Mouse (Mus musculus) heart, embryonic 16.5 days (tissue): ENCODE data around the gene Zfp775. TPM values are rescaled to one million over a fixed set of nuclear protein-coding genes. Genes with fewer than 3 reads are reported as not detected.

Experiments
- ATAC-seq: fragments of 200-750 bp; cut with Nextera tagmentation; replicated peaks from 2 replicates; pipeline ENCODE4 v1.8.0; 2017; ENCODE audit warnings: moderate number of reproducible peaks; ENCODE audit not compliant: insufficient read depth, low FRiP score; ENCODE audit errors: extremely low read depth
- H3K27ac ChIP-seq: fragments of 300-500 bp; sonication (generic); 2 replicates; pipeline ENCODE4 v1.5.1; 2014; ENCODE audit warnings: mild to moderate bottlenecking, low read length, control low read depth, moderate library complexity
- H3K27me3 ChIP-seq: fragments of 300-500 bp; sonication (generic); 2 replicates; pipeline ENCODE4 v1.6.1; 2014; ENCODE audit warnings: low read length, mixed read lengths; ENCODE audit not compliant: control insufficient read depth, insufficient read depth
- H3K36me3 ChIP-seq: fragments of 300-500 bp; sonication (generic); 2 replicates; pipeline ENCODE4 v1.6.1; 2014; ENCODE audit not compliant: control insufficient read depth, insufficient read depth
- H3K4me1 ChIP-seq: fragments of 300-500 bp; sonication (generic); 2 replicates; pipeline ENCODE4 v1.6.1; 2014; ENCODE audit warnings: low read length, mixed read lengths; ENCODE audit not compliant: control insufficient read depth, insufficient read depth
- H3K4me2 ChIP-seq: fragments of 300-500 bp; sonication (generic); 2 replicates; pipeline ENCODE4 v1.6.1; 2014; ENCODE audit warnings: low read depth, mild to moderate bottlenecking, control low read depth, low read length
- H3K4me3 ChIP-seq: fragments of 300-500 bp; sonication (generic); 2 replicates; pipeline ENCODE4 v1.5.1; 2014; ENCODE audit warnings: mild to moderate bottlenecking, control low read depth, low read length
- H3K9ac ChIP-seq: fragments of 300-500 bp; sonication (generic); 2 replicates; pipeline ENCODE4 v1.6.1; 2014; ENCODE audit warnings: low read length, control low read depth
- H3K9me3 ChIP-seq: fragments of 300-500 bp; sonication (generic); replicated peaks from 2 replicates; pipeline ENCODE4 v1.6.1; 2016; ENCODE audit warnings: low read length; ENCODE audit not compliant: control insufficient read depth
- WGBS: fragments of 180-500 bp; shearing (Covaris S2); extraction: QIAGEN DNeasy Blood & Tissue Kit; methylation state at CpG from one replicate; pipeline ENCODE4 v1.1.7; 2014; 5-methylcytosine and 5-hydroxymethylcytosine counted together
- polyA plus RNA-seq: library from polyadenylated mRNA; unstranded; fragments of >200 nt; fragmentation: Nextera tagmentation; extraction: Ambion mirVana; gene quantifications from 2 replicates; pipeline ENCODE4 v1.2.1, GENCODE M21; 2015

The Zfp775 gene
- polyA plus RNA-seq, 1 experiment from 2014 or later, result 6.2 TPM

DNA sequence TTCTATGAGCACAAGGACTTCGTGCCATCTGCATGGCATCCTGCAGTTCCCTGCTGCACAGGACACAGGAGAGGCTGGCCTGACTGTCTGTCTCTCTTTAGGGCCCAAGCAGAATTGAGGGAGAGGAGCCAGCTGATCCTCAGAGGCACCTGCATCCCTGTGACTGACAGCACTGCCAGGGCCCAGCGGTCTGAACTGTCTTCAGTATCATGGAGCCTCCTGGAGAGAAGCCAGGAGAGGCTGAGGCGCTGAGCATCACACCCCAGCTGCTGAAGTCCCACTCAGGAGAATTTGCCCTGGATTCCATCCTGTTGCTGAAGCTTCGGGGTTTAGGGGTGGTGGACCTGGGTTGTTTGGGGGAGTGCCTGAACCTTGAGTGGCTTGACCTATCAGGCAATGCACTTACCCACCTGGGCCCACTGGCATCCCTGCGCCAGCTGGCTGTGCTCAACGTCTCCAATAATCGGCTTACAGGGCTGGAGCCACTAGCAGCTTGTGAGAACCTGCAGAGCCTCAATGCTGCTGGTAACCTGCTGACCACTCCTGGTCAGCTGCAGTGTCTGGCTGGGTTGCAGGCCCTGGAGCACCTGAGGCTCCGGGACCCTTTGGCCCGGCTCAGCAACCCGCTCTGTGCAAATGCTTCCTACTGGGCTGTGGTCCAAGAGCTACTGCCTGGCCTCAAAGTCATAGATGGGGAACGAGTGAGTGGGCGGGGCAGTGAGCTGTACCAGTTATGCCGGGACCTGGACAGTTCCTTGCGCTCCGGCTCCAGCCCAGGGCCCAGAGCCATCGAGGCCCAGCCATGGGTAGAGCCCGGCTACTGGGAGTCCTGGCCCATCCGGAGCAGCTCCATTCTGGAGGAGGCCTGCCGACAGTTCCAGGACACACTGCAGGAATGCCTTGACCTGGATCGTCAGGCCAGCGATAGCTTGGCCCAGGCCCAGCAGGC, 33.6 kb upstream of the Zfp775 start:
- 28% methylated on average over 21 of the region's 21 CpGs for WGBS
- ATAC-seq, result peak; percentile 79
- peak overlapping the region; percentile 64 for H3K9ac ChIP-seq
- no peaks in the 10 kb centered on the region for H3K36me3 ChIP-seq
- H3K4me2 ChIP-seq, result peak overlapping the region; percentile 59
- H3K4me3 ChIP-seq, result peak overlapping the region; percentile 30
- no peaks in the 10 kb centered on the region for H3K27me3 ChIP-seq
- no peaks in the 10 kb centered on the region for H3K9me3 ChIP-seq
- peak overlapping the region; percentile 84 for H3K27ac ChIP-seq
- peaks cover 43% of the 10 kb centered on the region for H3K4me1 ChIP-seq

DNA sequence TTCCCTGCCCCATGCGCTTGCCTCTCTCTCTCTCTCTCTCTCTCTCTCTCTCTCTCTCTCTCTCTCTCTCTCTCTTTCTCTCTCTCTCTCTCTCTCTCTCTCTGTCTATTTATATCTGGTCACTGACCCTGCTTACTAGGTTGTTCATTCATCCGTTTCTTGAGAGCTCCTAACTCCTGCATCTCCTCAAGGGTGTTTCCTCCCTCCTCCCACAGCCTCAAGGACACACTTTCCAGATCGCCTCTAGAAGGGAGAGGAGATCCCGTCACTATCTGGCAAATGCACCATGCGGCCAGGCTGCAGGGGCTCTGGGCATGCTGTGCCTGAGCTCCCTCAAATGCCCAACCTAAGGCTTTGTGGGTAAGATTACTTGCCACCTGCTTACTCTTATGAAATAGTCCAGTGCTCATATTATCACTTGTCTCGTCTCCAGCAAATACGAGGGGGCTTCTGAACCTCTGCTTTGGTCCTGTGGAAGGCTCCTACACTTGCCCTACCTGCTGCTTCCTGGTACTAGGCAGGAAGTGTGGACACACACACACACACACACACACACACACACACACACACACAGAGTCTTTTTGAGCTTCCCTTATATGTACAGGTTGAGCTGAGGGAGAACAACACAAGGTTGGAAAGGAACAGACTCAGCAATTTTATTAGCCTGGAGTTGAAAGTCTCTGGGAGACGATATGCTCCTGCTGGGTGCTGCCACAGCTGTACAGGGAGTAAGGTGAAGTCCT, 32.6 kb upstream of the Zfp775 start:
- Histone ChIP-seq H3K4me1 (peaks cover 44% of the 10 kb centered on the region), H3K9me3 (no peaks in the 10 kb centered on the region), H3K4me2 (peak overlapping the region; percentile 59), H3K36me3 (no peaks in the 10 kb centered on the region), H3K9ac (peak overlapping the region; percentile 64), H3K27me3 (no peaks in the 10 kb centered on the region), H3K4me3 (peak overlapping the region; percentile 30; the same call in 1 of the 2 replicates), H3K27ac (peak overlapping the region; percentile 84)
- 34% methylated on average over 8 of the region's 8 CpGs for WGBS
- 0 out of 2 replicates have a peak, but pooled peaks have one; percentile 2 for ATAC-seq

DNA sequence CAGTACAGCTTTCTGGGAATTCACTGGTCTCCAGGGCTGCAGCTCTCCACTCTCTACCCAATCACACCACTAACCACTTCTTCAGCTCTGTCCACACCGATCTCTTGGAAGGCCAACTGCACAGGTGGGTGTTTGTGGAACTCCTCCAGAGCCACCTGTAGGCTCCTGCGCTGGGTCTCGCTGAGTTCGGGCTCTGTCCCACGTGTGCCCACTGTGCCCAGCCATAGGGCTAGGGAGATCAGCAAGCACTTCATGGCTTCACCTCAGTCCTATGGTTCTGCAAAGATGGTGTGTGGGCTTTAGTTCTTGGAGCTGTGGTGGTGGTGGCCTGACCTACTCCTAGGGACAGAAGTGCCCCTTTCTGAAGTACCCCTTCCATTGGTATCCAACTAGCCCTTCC, 29.8 kb upstream of the Zfp775 start:
- Histone ChIP-seq H3K9ac (peak overlapping the region; percentile 60; the same call in 1 of the 2 replicates), H3K27me3 (no peaks in the 10 kb centered on the region), H3K27ac (peak overlapping the region; percentile 79), H3K4me2 (peak overlapping the region; percentile 44), H3K36me3 (no peaks in the 10 kb centered on the region), H3K4me1 (peaks cover 31% of the 10 kb centered on the region), H3K9me3 (no peaks in the 10 kb centered on the region), H3K4me3 (peak overlapping the region; percentile 27)
- no peak for ATAC-seq
- WGBS, result 85% methylated on average over 5 of the region's 5 CpGs

DNA sequence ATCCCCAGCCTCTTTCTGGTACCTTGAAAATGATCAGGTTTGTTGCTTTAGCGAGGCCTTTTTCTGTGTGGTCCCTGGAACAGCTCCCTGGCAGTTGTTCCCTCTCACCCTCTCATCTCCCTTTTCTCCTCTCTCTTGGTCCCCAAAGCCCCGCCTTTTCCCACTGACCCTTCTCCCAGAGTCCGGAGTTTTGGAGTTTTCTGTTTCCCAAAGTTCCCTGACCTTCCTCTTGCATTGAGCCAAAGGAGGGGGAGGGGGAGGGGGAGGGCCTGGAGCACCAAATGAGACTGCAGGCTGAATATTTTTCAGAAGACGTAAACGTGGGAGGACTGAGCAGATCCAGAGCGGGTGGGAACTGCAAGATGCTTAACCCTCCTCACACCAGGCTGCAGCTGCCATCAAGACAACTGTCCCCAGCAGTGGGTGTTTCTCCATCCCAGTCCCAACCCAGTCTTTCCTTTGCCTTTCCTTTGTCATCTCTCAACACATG, 29.2 kb upstream of the Zfp775 start, which contains the start of gene Rarres2:
TSS of gene Rarres2 (minus strand) at position 218 of the 490 bp plus-strand sequence.
- 23% methylated on average over 6 of the region's 6 CpGs for WGBS
- H3K9me3 ChIP-seq, result no peaks in the 10 kb centered on the region
- H3K27me3 ChIP-seq, result no peaks in the 10 kb centered on the region
- peaks cover 30% of the 10 kb centered on the region for H3K4me1 ChIP-seq
- ATAC-seq, result peak; percentile 26; the same call in 1 of the 2 replicates
- H3K4me3 ChIP-seq, result peak within 1 kb of the TSS; percentile 27
- peak within 1 kb of the TSS; percentile 44 for H3K4me2 ChIP-seq
- H3K36me3 ChIP-seq, result no peaks in the 10 kb centered on the region
- H3K9ac ChIP-seq, result peak within 1 kb of the TSS; percentile 60
- peak within 1 kb of the TSS; percentile 79 for H3K27ac ChIP-seq

DNA sequence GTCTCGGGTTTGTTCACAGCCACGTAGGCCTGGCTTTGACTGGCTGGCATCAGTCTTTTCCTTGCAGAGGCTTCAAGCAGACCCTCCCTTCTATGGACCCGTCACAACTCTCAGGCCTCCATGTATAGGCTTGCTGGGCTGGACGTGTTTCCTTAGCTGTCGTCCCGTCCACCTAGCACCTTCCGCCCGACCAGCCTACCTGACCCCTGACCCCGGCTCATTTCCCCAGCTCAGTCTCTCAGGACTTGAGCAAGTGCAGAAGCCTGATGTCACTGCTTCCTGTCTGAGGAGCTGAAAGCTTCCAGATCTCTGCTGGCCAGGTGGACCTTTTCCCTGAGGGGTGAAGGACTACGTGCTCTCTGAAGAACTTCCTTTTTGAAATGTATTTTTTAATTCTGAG, 28.6 kb upstream of the Zfp775 start:
- 34% methylated on average over 10 of the region's 10 CpGs for WGBS
- Histone ChIP-seq H3K27ac (peak overlapping the region; percentile 78), H3K4me1 (peaks cover 23% of the 10 kb centered on the region), H3K9ac (no peak overlapping the region; the same call in 1 of the 2 replicates), H3K27me3 (no peaks in the 10 kb centered on the region), H3K4me2 (peak overlapping the region; percentile 44; the same call in 1 of the 2 replicates), H3K36me3 (no peaks in the 10 kb centered on the region), H3K4me3 (no peak overlapping the region), H3K9me3 (no peaks in the 10 kb centered on the region)
- ATAC-seq, result no peak

DNA sequence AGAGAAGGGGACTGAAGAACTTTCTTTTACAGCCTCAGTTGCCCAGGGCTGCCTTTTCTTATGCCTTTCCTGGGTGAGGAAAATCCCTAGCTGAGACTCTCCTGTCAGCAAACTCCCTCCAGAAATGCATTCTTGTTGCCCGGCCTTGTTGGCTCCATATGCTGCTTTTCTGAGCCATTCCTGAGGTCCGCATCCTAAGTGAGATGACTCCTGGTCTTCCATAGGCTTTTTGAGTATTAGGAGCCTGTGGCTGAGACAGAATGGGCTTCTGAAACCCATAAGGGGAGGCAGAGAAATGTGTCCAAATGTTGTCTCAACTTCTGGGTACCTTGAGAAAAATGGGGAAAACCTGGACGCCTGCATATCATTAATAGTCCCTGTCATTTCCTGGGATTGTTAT, 27.9 kb upstream of the Zfp775 start:
- H3K4me1 ChIP-seq, result peaks cover 18% of the 10 kb centered on the region
- H3K27ac ChIP-seq, result peak overlapping the region; percentile 66
- WGBS, result 59% methylated on average over 3 of the region's 3 CpGs
- H3K36me3 ChIP-seq, result no peaks in the 10 kb centered on the region
- H3K4me2 ChIP-seq, result no peak overlapping the region
- no peak overlapping the region for H3K4me3 ChIP-seq
- no peaks in the 10 kb centered on the region for H3K27me3 ChIP-seq
- no peak for ATAC-seq
- no peaks in the 10 kb centered on the region for H3K9me3 ChIP-seq
- no peak overlapping the region for H3K9ac ChIP-seq

DNA sequence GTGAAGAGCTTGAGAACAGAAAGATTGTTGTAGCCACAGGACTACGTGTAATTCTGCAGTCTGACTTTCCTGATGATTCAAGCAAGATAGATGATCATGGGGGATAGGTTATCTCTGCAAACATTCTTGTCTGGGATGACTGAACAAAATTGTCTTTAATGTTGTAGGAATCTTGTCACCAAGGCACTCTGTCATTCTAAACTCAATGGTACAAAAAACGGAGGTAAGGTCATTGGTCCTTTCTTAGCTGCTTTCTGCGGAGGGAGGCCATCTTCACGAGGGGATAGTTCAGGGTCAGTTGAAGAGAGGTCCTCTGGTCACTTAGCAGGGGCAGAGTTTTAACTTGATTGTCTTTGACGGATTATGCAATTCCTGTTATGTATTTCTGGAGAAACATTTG, 23.1 kb upstream of the Zfp775 start:
- ATAC-seq, result no peak
- Histone ChIP-seq H3K27me3 (no peaks in the 10 kb centered on the region), H3K27ac (peak overlapping the region; percentile 86), H3K4me2 (no peak overlapping the region), H3K4me3 (no peak overlapping the region), H3K9ac (no peak overlapping the region), H3K4me1 (peaks cover 20% of the 10 kb centered on the region), H3K36me3 (no peaks in the 10 kb centered on the region), H3K9me3 (no peaks in the 10 kb centered on the region)
- WGBS, result 53% methylated on average over 5 of the region's 5 CpGs

DNA sequence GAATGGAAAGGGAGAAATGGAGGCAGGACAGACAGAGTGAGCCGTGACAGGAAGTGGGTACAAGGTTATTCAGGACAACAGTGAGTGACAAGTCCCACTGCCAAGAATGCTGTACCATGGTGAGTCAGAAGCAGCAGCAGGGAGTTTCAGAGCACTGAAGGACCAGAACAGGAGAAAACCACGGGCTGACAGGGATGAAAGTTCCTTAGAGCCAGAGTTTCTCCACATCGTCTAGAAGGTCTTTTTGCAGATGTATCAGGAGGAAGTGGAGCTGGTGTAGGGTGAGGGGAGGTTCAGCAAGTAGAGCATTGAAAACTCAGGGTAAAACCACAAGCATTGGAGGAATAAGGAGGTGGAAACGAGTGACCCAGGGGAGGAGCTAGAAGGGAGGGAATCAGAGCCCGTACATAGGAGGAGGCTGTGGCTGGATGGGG, 22.6 kb upstream of the Zfp775 start:
- Histone ChIP-seq H3K4me3 (peak overlapping the region; percentile 26; the same call in 1 of the 2 replicates), H3K36me3 (no peaks in the 10 kb centered on the region), H3K9ac (peak overlapping the region; percentile 62), H3K4me2 (peak overlapping the region; percentile 51), H3K27me3 (no peaks in the 10 kb centered on the region), H3K27ac (peak overlapping the region; percentile 86), H3K4me1 (peaks cover 20% of the 10 kb centered on the region), H3K9me3 (no peaks in the 10 kb centered on the region)
- ATAC-seq, result peak; percentile 70
- 7% methylated on average over 5 of the region's 5 CpGs for WGBS
